Mouse (Mus musculus): Measurements from ENCODE around the gene Zbtb7b. TPM values are rescaled to one million over a fixed set of nuclear protein-coding genes. Genes with fewer than 3 reads are reported as not detected.

Zbtb7b gene
- polyA plus RNA-seq, 1 experiment from 2014 or later = 2.3 TPM

DNA sequence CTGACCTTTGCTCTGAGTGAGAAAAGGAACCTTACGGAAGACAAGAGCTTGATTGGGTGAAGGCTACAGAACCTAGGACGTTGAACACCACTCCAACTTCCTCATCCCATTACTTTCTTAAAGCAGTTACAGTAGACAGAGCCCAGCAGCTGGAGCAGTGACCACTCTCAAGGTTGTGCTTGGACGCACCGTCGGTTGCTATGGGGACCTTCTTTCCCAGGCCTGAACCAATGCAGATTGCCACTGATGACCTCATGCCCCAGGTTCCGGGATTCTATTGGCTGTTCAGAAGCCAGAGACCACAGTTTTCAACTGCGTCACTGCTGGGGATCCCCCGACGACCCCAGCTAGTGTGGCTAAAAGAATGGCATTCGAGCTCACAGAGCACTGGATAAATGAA, 63.6 kb downstream of the Zbtb7b start:
- Histone ChIP-seq H3K9me3 (replicated peaks) (no peaks in the 10 kb centered on the region), H3K36me3 (no peaks in the 10 kb centered on the region), H3K9ac (no peak overlapping the region), H3K4me2 (no peak overlapping the region), H3K4me3 (no peak overlapping the region), H3K27me3 (peaks cover 19% of the 10 kb centered on the region), H3K4me1 (replicated peaks) (peaks cover 6% of the 10 kb centered on the region; the same call in 1 of the 2 replicates), H3K27ac (no peak overlapping the region)
- ATAC-seq (replicated peaks; ENCODE audit: insufficient number of reproducible peaks, insufficient read depth, low FRiP score, low read depth) = no peak
- 28% methylated on average over 10 of the region's 10 CpGs for WGBS

DNA sequence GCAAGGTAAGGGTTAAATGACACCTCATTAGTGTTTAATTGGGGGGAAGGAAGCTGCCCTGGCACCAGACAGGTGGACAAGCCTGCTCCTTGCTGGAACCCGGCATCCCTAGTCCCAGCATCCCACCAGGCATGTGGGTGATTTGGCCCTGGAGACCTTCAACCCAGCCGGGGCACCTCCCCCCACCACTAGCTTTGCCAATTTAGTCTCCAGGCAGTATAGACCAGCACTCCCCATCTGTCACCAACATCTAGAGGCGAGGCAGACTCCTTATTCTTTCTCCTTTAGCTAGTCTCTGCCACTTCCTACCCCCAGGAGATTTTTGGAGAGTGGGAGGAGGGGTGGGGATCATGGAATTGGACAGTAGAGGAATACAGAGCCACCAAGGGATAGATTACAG, 64.2 kb downstream of the Zbtb7b start:
- no peaks in the 10 kb centered on the region for H3K36me3 ChIP-seq
- H3K27me3 ChIP-seq = peaks cover 19% of the 10 kb centered on the region
- H3K4me2 ChIP-seq = no peak overlapping the region
- no peak overlapping the region for H3K4me3 ChIP-seq
- no peak for ATAC-seq (replicated peaks; ENCODE audit: insufficient number of reproducible peaks, insufficient read depth, low FRiP score, low read depth)
- H3K27ac ChIP-seq = no peak overlapping the region
- no peak overlapping the region for H3K9ac ChIP-seq
- H3K9me3 ChIP-seq (replicated peaks) = no peaks in the 10 kb centered on the region
- H3K4me1 ChIP-seq (replicated peaks) = peaks cover 6% of the 10 kb centered on the region; the same call in 1 of the 2 replicates
- WGBS = 43% methylated on average over 3 of the region's 3 CpGs

DNA sequence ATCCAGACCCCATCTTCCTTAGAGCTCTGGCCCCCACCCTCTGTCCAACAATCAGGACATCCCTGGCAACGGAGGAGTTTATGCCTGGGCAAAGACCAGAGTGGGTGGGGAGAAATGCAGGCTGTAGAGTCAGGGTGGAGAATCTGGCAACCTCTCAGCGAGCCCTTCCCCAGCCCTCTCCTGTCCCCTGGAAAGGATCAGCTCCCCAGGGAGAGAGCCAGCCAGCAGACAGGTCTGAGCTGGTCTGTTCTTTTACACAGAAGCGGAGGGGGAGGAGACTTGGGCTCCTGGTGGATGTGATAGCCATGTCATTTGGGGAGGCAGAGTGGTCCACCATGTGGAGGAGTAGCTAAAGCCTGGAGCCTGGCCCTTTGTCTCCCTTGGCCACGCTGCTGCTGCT, 66.0 kb downstream of the Zbtb7b start:
- Histone ChIP-seq H3K27me3 (peaks cover 27% of the 10 kb centered on the region), H3K4me2 (no peak overlapping the region), H3K4me3 (no peak overlapping the region), H3K4me1 (replicated peaks) (peaks cover 6% of the 10 kb centered on the region; the same call in 1 of the 2 replicates), H3K9me3 (replicated peaks) (no peaks in the 10 kb centered on the region), H3K9ac (no peak overlapping the region), H3K27ac (no peak overlapping the region), H3K36me3 (no peaks in the 10 kb centered on the region)
- 16% methylated on average over 4 of the region's 4 CpGs for WGBS
- no peak for ATAC-seq (replicated peaks; ENCODE audit: insufficient number of reproducible peaks, insufficient read depth, low FRiP score, low read depth)

Other genes starting within 250 kb of the Zbtb7b start
- gene Hcn3, start 234.6 kb downstream of the Zbtb7b start, polyA plus RNA-seq (2015; fragmentation: Nextera tagmentation; extraction: Ambion mirVana) = 0.52 and 1.1 TPM in 2 replicates
- gene Clk2, start 230.0 kb downstream of the Zbtb7b start, polyA plus RNA-seq (2015; fragmentation: Nextera tagmentation; extraction: Ambion mirVana) = 14.2 and 20.1 TPM in 2 replicates
- gene Scamp3, start 217.3 kb downstream of the Zbtb7b start, polyA plus RNA-seq (2015; fragmentation: Nextera tagmentation; extraction: Ambion mirVana) = 70.9 and 92.8 TPM in 2 replicates
- gene Fam189b, start 211.6 kb downstream of the Zbtb7b start, polyA plus RNA-seq (2015; fragmentation: Nextera tagmentation; extraction: Ambion mirVana) = 10.5 and 19.2 TPM in 2 replicates
- 27.3 and 34.7 TPM in 2 replicates for gene Gba, start 191.8 kb downstream of the Zbtb7b start, polyA plus RNA-seq (2015; fragmentation: Nextera tagmentation; extraction: Ambion mirVana)
- 17.5 and 31.4 TPM in 2 replicates for gene Thbs3, start 179.6 kb downstream of the Zbtb7b start, polyA plus RNA-seq (2015; fragmentation: Nextera tagmentation; extraction: Ambion mirVana)
- gene Mtx1, start 167.7 kb downstream of the Zbtb7b start, polyA plus RNA-seq (2015; fragmentation: Nextera tagmentation; extraction: Ambion mirVana) = 106 and 119 TPM in 2 replicates
- 1.6 and 7.0 TPM in 2 replicates for gene Muc1, start 165.7 kb downstream of the Zbtb7b start, polyA plus RNA-seq (2015; fragmentation: Nextera tagmentation; extraction: Ambion mirVana)
- gene Krtcap2, start 148.8 kb downstream of the Zbtb7b start, polyA plus RNA-seq (2015; fragmentation: Nextera tagmentation; extraction: Ambion mirVana) = 189 and 207 TPM in 2 replicates
- 0.79 and 2.2 TPM in 2 replicates for gene Trim46, start 148.5 kb downstream of the Zbtb7b start, polyA plus RNA-seq (2015; fragmentation: Nextera tagmentation; extraction: Ambion mirVana)
- 88.4 and 88.7 TPM in 2 replicates for gene Dpm3, start 135.4 kb downstream of the Zbtb7b start, polyA plus RNA-seq (2015; fragmentation: Nextera tagmentation; extraction: Ambion mirVana)
- 44.5 and 49.5 TPM in 2 replicates for gene Slc50a1, start 124.2 kb downstream of the Zbtb7b start, polyA plus RNA-seq (2015; fragmentation: Nextera tagmentation; extraction: Ambion mirVana)
- gene Efna1, start 113.6 kb downstream of the Zbtb7b start, polyA plus RNA-seq (2015; fragmentation: Nextera tagmentation; extraction: Ambion mirVana) = 35.0 and 39.9 TPM in 2 replicates
- gene Efna3, start 71.8 kb downstream of the Zbtb7b start, polyA plus RNA-seq (2015; fragmentation: Nextera tagmentation; extraction: Ambion mirVana) = 0.73 and 2.7 TPM in 2 replicates
- 6.0 and 8.1 TPM in 2 replicates for gene Efna4, start 56.7 kb downstream of the Zbtb7b start, polyA plus RNA-seq (2015; fragmentation: Nextera tagmentation; extraction: Ambion mirVana)
- 59.8 and 71.2 TPM in 2 replicates for gene Adam15, start 44.8 kb downstream of the Zbtb7b start, polyA plus RNA-seq (2015; fragmentation: Nextera tagmentation; extraction: Ambion mirVana)
- not detected in 2 replicates for gene Dcst2, start 32.8 kb downstream of the Zbtb7b start, polyA plus RNA-seq (2015; fragmentation: Nextera tagmentation; extraction: Ambion mirVana)
- gene Dcst1, start 29.5 kb downstream of the Zbtb7b start, polyA plus RNA-seq (2015; fragmentation: Nextera tagmentation; extraction: Ambion mirVana) = 0.06 and 0.18 TPM in 2 replicates
- 1.7 TPM in 1 of 2 replicates, not detected in the other for gene Lenep, start 8.0 kb upstream of the Zbtb7b start, polyA plus RNA-seq (2015; fragmentation: Nextera tagmentation; extraction: Ambion mirVana)
- 34.0 and 35.1 TPM in 2 replicates for gene Flad1, start 17.1 kb upstream of the Zbtb7b start, polyA plus RNA-seq (2015; fragmentation: Nextera tagmentation; extraction: Ambion mirVana)
- 266 and 291 TPM in 2 replicates for gene Cks1b, start 23.6 kb upstream of the Zbtb7b start, polyA plus RNA-seq (2015; fragmentation: Nextera tagmentation; extraction: Ambion mirVana)
- gene Shc1, start 23.7 kb upstream of the Zbtb7b start, polyA plus RNA-seq (2015; fragmentation: Nextera tagmentation; extraction: Ambion mirVana) = 60.6 and 79.9 TPM in 2 replicates
- 21.1 and 28.1 TPM in 2 replicates for gene Pygo2, start 35.4 kb upstream of the Zbtb7b start, polyA plus RNA-seq (2015; fragmentation: Nextera tagmentation; extraction: Ambion mirVana)
- gene Pbxip1, start 41.9 kb upstream of the Zbtb7b start, polyA plus RNA-seq (2015; fragmentation: Nextera tagmentation; extraction: Ambion mirVana) = 62.4 and 64.7 TPM in 2 replicates
- gene Pmvk, start 59.8 kb upstream of the Zbtb7b start, polyA plus RNA-seq (2015; fragmentation: Nextera tagmentation; extraction: Ambion mirVana) = 47.2 and 52.1 TPM in 2 replicates
- gene Kcnn3, start 125.4 kb upstream of the Zbtb7b start, polyA plus RNA-seq (2015; fragmentation: Nextera tagmentation; extraction: Ambion mirVana) = 2.6 and 4.7 TPM in 2 replicates

Data from heart, embryonic 15.5 days (tissue).